Mouse (Mus musculus) hindbrain, embryonic 10.5 days (tissue): ENCODE results near the gene Gm6164. TPM values are rescaled to one million over a fixed set of nuclear protein-coding genes. Genes with fewer than 3 reads are reported as not detected.
"Not testable (repeated sequence)": the region's sequence is repeated elsewhere in the genome, so short reads cannot be mapped to it uniquely, and the experiment has no call there.

ENCODE experiments used
- DNase-seq: peaks from one replicate; pipeline ENCODE4 v3.0.0-alpha.2; 2017; ENCODE audit warnings: low spot score
- H3K27ac ChIP-seq: fragments of 300-500 bp; sonication (generic); 2 replicates; pipeline ENCODE4 v1.5.1; 2016; ENCODE audit warnings: mild to moderate bottlenecking, moderate library complexity
- H3K27me3 ChIP-seq: fragments of 300-500 bp; sonication (generic); 2 replicates; pipeline ENCODE4 v1.6.1; 2016; ENCODE audit warnings: mild to moderate bottlenecking; ENCODE audit not compliant: poor library complexity, insufficient read depth, severe bottlenecking
- H3K36me3 ChIP-seq: fragments of 300-500 bp; sonication (generic); 2 replicates; pipeline ENCODE4 v1.6.1; 2016; ENCODE audit warnings: mild to moderate bottlenecking, moderate library complexity
- H3K4me1 ChIP-seq: fragments of 300-500 bp; sonication (generic); replicated peaks from 2 replicates; pipeline ENCODE4 v1.6.1; 2016; ENCODE audit warnings: mild to moderate bottlenecking
- H3K4me3 ChIP-seq: fragments of 300-500 bp; sonication (generic); 2 replicates; pipeline ENCODE4 v1.5.1; 2016; ENCODE audit warnings: mild to moderate bottlenecking, moderate library complexity
- H3K9me3 ChIP-seq: fragments of 300-500 bp; sonication (generic); 2 replicates; pipeline ENCODE4 v1.6.1; 2016; ENCODE audit warnings: mild to moderate bottlenecking, moderate library complexity
- WGBS: fragments of 180-500 bp; shearing (Covaris S2); methylation state at CpG from one replicate; pipeline ENCODE4 v1.1.7; 2016; 5-methylcytosine and 5-hydroxymethylcytosine counted together
- polyA plus RNA-seq: library from polyadenylated mRNA; unstranded; fragments of >200 nt; fragmentation: Nextera tagmentation; extraction: Ambion mirVana; gene quantifications from 2 replicates; pipeline ENCODE4 v1.2.1, GENCODE M21; 2016

Gene Gm6164
- not detected in 2 replicates for polyA plus RNA-seq

GRCm38 (mm10) chr7:20205507-20205906 lies at the start of gene Gm6164:
TSS of gene Gm6164 (minus strand) at chr7:20205607.
- not testable (repeated sequence) for H3K9me3 ChIP-seq, H3K4me3 ChIP-seq, H3K36me3 ChIP-seq, H3K4me1 ChIP-seq, DNase-seq, H3K27me3 ChIP-seq, H3K27ac ChIP-seq
- WGBS, result no CpG with 5 or more reads among the region's 2 CpGs

- DNase-seq, H3K27ac ChIP-seq, H3K9me3 ChIP-seq, H3K4me3 ChIP-seq, H3K27me3 ChIP-seq, H3K36me3 ChIP-seq, H3K4me1 ChIP-seq: not testable (repeated sequence)
- no CpG with 5 or more reads among the region's 2 CpGs for WGBS
Measured at GRCm38 (mm10) chr7:20233728-20234127, 28.3 kb upstream of the Gm6164 start, which contains the start of gene Gm4498. TSS of gene Gm4498 (minus strand) at chr7:20233828.

- not testable (repeated sequence) for H3K27me3 ChIP-seq, H3K4me1 ChIP-seq, H3K36me3 ChIP-seq, H3K4me3 ChIP-seq, DNase-seq, H3K9me3 ChIP-seq, H3K27ac ChIP-seq
- no CpG with 5 or more reads among the region's 3 CpGs for WGBS
Measured at GRCm38 (mm10) chr7:20193410-20193809, 12.0 kb downstream of the Gm6164 start, which contains the start of gene Vmn1r95. TSS of gene Vmn1r95 (plus strand) at chr7:20193710.

- not testable (repeated sequence) for H3K36me3 ChIP-seq, H3K9me3 ChIP-seq, H3K27ac ChIP-seq, H3K4me1 ChIP-seq, DNase-seq, H3K27me3 ChIP-seq, H3K4me3 ChIP-seq
- WGBS, result no CpG with 5 or more reads among the region's 3 CpGs
Measured at GRCm38 (mm10) chr7:20168277-20168676, 37.1 kb downstream of the Gm6164 start, which contains the start of gene Vmn1r94. TSS of gene Vmn1r94 (minus strand) at chr7:20168377.

Other genes starting within 250 kb of the Gm6164 start
- not detected in 2 replicates for gene Ceacam20, start 240.2 kb downstream of the Gm6164 start, polyA plus RNA-seq
- not detected in 2 replicates for gene Nlrp9b, start 214.1 kb downstream of the Gm6164 start, polyA plus RNA-seq
- not detected in 2 replicates for gene Vmn1r91, start 105.9 kb downstream of the Gm6164 start, polyA plus RNA-seq
- not detected in 2 replicates for gene Gm16442, start 83.0 kb downstream of the Gm6164 start, polyA plus RNA-seq
- gene Vmn1r93, start 66.5 kb downstream of the Gm6164 start, polyA plus RNA-seq, result not detected in 2 replicates
- not detected in 2 replicates for gene Vmn1r94, start 37.2 kb downstream of the Gm6164 start, polyA plus RNA-seq
- not detected in 2 replicates for gene Vmn1r95, start 11.9 kb downstream of the Gm6164 start, polyA plus RNA-seq
- not detected in 2 replicates for gene Gm4498, start 28.2 kb upstream of the Gm6164 start, polyA plus RNA-seq
- not detected in 2 replicates for gene Gm5890, start 57.2 kb upstream of the Gm6164 start, polyA plus RNA-seq
- not detected in 2 replicates for gene Gm4133, start 128.5 kb upstream of the Gm6164 start, polyA plus RNA-seq
- not detected in 2 replicates for gene Gm5728, start 169.8 kb upstream of the Gm6164 start, polyA plus RNA-seq
- not detected in 2 replicates for gene Vmn1r100, start 212.3 kb upstream of the Gm6164 start, polyA plus RNA-seq
- gene Vmn1r101, start 237.0 kb upstream of the Gm6164 start, polyA plus RNA-seq, result not detected in 2 replicates